Mouse (Mus musculus) embryonic facial prominence, embryonic 14.5 days (tissue): ENCODE measurements around the gene Gm17324. TPM values are rescaled to one million over a fixed set of nuclear protein-coding genes. Genes with fewer than 3 reads are reported as not detected.
"Not testable (repeated sequence)": the region's sequence is repeated elsewhere in the genome, so short reads cannot be mapped to it uniquely, and the experiment has no call there.

Source experiments
- ATAC-seq: fragments of 200-750 bp; cut with Nextera tagmentation; 2 replicates; pipeline ENCODE4 v1.8.0; 2017; ENCODE audit warnings: low read depth, moderate number of reproducible peaks, moderate TSS enrichment
- DNase-seq: peaks from one replicate; pipeline ENCODE4 v3.0.0-alpha.2; 2015; ENCODE audit warnings: low spot score
- H3K27ac ChIP-seq: fragments of 300-500 bp; sonication (generic); replicated peaks from 2 replicates; pipeline ENCODE4 v1.5.1; 2014; ENCODE audit warnings: low read depth, mild to moderate bottlenecking, low read length, moderate library complexity
- H3K27me3 ChIP-seq: fragments of 300-500 bp; sonication (generic); replicated peaks from 2 replicates; pipeline ENCODE4 v1.6.1; 2014; ENCODE audit warnings: low read length; ENCODE audit not compliant: control insufficient read depth, insufficient read depth
- H3K36me3 ChIP-seq: fragments of 300-500 bp; sonication (generic); 2 replicates; pipeline ENCODE4 v1.6.1; 2014; ENCODE audit warnings: low read length, mixed read lengths; ENCODE audit not compliant: control insufficient read depth, insufficient read depth
- H3K4me1 ChIP-seq: fragments of 300-500 bp; sonication (generic); 2 replicates; pipeline ENCODE4 v1.6.1; 2014; ENCODE audit warnings: antibody characterized with exemption, low read length; ENCODE audit not compliant: control insufficient read depth, insufficient read depth
- H3K4me2 ChIP-seq: fragments of 300-500 bp; sonication (generic); 2 replicates; pipeline ENCODE4 v1.6.1; 2014; ENCODE audit warnings: low read depth, mild to moderate bottlenecking, low read length, moderate library complexity, mixed read lengths
- H3K4me3 ChIP-seq: fragments of 300-500 bp; sonication (generic); 2 replicates; pipeline ENCODE4 v1.5.1; 2014; ENCODE audit warnings: low read depth, mild to moderate bottlenecking, low read length
- H3K9ac ChIP-seq: fragments of 300-500 bp; sonication (generic); 2 replicates; pipeline ENCODE4 v1.6.1; 2014; ENCODE audit warnings: low read depth, mild to moderate bottlenecking, low read length, moderate library complexity, mixed read lengths
- H3K9me3 ChIP-seq: fragments of 300-500 bp; sonication (generic); 2 replicates; pipeline ENCODE4 v1.6.1; 2016; ENCODE audit warnings: low read length; ENCODE audit not compliant: control insufficient read depth
- WGBS: fragments of 180-500 bp; shearing (Covaris S2); extraction: QIAGEN DNeasy Blood & Tissue Kit; methylation state at CpG from one replicate; pipeline ENCODE4 v1.1.7; 2014; 5-methylcytosine and 5-hydroxymethylcytosine counted together
- polyA plus RNA-seq: library from polyadenylated mRNA; unstranded; fragments of >200 nt; fragmentation: Nextera tagmentation; extraction: Ambion mirVana; gene quantifications from 2 replicates; pipeline ENCODE4 v1.2.1, GENCODE M21; 2014

Gm17324 gene
- polyA plus RNA-seq = 0.71 TPM in 1 of 2 replicates, not detected in the other

DNA sequence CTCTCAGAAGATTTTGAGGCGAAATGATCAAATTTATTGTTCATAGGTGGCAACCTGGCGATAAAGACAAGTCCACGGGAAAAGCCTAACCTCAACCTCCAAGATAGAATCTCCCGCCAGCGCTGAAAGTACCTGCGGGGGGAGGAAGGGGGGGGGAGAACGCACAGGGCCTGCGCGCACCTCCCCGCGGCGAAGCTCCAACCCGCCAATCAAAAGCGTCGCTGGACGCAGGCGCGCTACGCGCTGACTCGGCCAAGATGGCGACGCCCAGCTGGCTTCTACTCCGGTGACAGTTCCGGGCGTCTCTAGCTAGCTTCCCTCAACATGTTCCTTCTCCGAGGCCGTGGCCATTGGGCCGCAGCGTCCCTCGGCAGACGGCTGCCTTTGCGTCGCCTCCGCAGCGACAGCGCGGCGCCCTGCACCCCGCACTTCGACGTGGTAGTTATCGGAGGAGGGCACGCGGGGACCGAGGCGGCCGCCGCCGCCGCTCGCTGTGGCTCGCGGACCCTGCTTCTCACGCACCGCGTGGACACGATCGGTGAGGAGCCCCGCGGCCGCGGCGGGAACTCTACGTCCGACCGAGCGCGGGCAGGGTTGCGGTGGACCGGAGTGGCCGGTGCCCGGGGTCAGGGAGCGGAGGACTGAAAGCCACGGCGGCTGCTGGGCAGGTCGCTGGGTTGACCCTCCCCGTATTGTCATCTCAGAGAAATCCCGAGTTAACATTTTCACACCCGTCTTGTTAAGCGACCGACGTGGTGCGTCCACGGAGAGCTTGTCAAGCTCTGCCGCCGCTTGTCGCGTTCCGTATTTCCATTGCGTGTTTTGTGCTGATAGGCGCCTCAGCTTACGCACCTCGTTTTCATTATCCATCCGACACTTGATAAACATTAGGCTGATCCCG, at the start of gene Gm17324, which contains the start of gene Mto1:
Gene Gm17324 (minus strand): TSS at position 814 of the 901 bp plus-strand sequence.
Gene Mto1 (plus strand): TSS at position 236 of the 901 bp plus-strand sequence.
- H3K4me3 ChIP-seq = peak within 1 kb of the TSS; percentile 98
- DNase-seq (peak; percentile 94), ATAC-seq (peak; percentile 95)
- H3K36me3 ChIP-seq = peaks cover 23% of the 10 kb centered on the region
- peaks cover 33% of the 10 kb centered on the region for H3K27me3 ChIP-seq
- H3K9ac ChIP-seq = peak within 1 kb of the TSS; percentile 91
- peaks cover 5% of the 10 kb centered on the region for H3K4me1 ChIP-seq
- no peaks in the 10 kb centered on the region for H3K9me3 ChIP-seq
- under 1% methylated on average over 45 of the region's 96 CpGs for WGBS
- peak within 1 kb of the TSS; percentile 58 for H3K4me2 ChIP-seq
- peak within 1 kb of the TSS; percentile 84 for H3K27ac ChIP-seq

DNA sequence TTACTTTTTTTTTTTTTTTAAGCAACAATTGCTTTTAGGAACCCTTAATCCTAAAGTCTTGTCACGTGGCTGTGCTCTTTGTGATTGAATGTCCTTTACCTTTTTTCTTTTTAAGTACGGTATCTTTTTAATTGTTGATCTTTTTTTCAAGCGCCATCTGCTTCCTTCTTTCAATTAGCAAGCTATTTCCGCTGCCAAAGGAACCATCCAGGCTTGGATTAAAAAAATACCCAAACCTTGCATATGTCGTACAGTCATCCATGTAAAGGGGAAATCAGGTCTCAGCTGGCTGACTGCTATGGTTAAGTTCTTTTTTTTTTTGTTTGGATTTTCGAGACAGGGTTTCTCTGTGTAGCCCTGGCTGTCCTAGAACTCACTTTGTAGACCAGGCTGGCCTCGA, 44.6 kb upstream of the Gm17324 start:
- Histone ChIP-seq H3K4me2 (no peak overlapping the region), H3K4me3 (no peak overlapping the region), H3K27ac (no peak overlapping the region), H3K9me3 (no peaks in the 10 kb centered on the region), H3K4me1 (no peaks in the 10 kb centered on the region), H3K36me3 (no peaks in the 10 kb centered on the region), H3K9ac (no peak overlapping the region), H3K27me3 (no peaks in the 10 kb centered on the region)
- DNase-seq = no peak
- no peak for ATAC-seq
- WGBS = 74% methylated on average over 7 of the region's 7 CpGs

DNA sequence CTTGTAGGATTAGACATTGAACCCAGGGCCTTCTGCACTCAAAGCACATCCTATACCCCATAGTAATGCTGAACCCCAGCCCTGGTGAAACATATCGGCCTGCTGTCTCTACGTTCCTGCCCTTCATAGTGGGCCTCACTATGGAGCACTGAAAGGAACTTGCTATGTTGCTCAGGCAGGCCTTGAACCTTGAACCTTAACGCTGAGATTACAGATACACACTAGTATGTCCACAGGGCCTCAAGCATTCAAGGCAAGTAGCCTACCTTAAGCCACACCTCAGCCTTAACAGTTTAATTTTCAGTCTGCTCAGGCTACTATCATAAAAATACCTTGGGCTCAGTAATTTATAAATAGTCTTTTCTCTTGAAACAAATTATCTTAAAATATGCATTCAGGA, 43.7 kb upstream of the Gm17324 start:
- Histone ChIP-seq H3K9me3 (no peaks in the 10 kb centered on the region), H3K27me3 (no peaks in the 10 kb centered on the region), H3K4me3 (no peak overlapping the region), H3K27ac (no peak overlapping the region), H3K4me2 (no peak overlapping the region), H3K4me1 (no peaks in the 10 kb centered on the region), H3K9ac (no peak overlapping the region), H3K36me3 (no peaks in the 10 kb centered on the region)
- no peak for ATAC-seq
- WGBS = 79% methylated on average over 3 of the region's 3 CpGs
- no peak for DNase-seq

DNA sequence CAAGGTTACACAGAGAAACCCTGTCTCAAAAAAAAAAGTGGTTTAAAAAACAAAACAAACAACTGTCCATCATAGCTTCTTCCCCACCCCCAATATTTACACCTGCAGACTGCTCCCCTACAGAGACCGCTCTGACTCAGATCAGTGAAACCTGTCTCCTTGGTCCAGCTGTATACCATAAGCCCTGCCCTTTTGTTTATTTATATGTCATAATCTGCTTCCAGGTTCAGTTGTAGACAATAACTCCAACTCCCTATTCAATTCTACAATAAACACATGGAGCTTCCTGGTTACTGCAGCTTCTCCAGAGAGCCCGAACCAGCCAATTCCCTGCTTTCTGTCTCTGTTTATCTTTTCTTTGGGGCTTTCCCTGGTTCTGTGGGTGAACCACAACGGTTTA, 42.6 kb upstream of the Gm17324 start:
- 70% methylated on average over 3 of the region's 3 CpGs for WGBS
- no peaks in the 10 kb centered on the region for H3K27me3 ChIP-seq
- H3K36me3 ChIP-seq = no peaks in the 10 kb centered on the region
- no peak for ATAC-seq
- no peak overlapping the region for H3K4me3 ChIP-seq
- DNase-seq = no peak
- H3K4me1 ChIP-seq = no peaks in the 10 kb centered on the region
- H3K9me3 ChIP-seq = no peaks in the 10 kb centered on the region
- H3K27ac ChIP-seq = no peak overlapping the region
- no peak overlapping the region for H3K4me2 ChIP-seq
- no peak overlapping the region for H3K9ac ChIP-seq

DNA sequence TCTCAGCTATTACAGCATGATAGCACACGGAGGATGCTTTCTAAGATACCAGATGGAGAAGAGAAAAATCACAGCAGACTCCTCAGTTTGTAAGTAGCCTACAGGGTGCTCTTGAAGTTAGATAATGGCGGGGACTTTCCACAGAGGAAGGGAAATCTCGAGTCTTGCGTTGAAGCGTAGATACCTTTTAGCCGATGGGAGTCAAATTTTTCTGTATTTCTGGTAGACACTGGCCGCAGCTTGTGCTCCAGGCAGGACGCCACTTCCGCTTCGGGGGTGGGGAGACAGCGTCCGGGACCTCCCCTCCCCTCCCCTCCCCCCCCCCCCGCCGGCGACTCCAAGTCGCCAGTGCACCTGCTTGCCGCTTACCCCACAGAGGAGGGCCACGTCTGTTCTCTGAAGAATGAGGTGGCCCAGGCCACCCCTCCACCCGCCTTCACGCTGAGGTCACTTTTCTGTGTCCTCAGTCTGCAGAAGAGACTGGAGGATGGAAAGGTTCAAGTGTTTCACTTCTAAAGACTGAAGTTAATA, 40.4 kb upstream of the Gm17324 start, which contains the start of gene Eef1a1:
Gene Eef1a1 (minus strand): TSS at position 262 of the 531 bp plus-strand sequence.
- WGBS = 2% methylated on average over 15 of the region's 20 CpGs
- Histone ChIP-seq H3K9ac (peak within 1 kb of the TSS; percentile 65), H3K4me2 (peak within 1 kb of the TSS; percentile 75), H3K9me3 (no peaks in the 10 kb centered on the region), H3K27ac (peak within 1 kb of the TSS; percentile 46), H3K27me3 (no peaks in the 10 kb centered on the region), H3K4me3 (peak within 1 kb of the TSS; percentile 43), H3K36me3 (no peaks in the 10 kb centered on the region), H3K4me1 (no peaks in the 10 kb centered on the region)
- ATAC-seq = peak; percentile 72
- DNase-seq = peak; percentile 72

DNA sequence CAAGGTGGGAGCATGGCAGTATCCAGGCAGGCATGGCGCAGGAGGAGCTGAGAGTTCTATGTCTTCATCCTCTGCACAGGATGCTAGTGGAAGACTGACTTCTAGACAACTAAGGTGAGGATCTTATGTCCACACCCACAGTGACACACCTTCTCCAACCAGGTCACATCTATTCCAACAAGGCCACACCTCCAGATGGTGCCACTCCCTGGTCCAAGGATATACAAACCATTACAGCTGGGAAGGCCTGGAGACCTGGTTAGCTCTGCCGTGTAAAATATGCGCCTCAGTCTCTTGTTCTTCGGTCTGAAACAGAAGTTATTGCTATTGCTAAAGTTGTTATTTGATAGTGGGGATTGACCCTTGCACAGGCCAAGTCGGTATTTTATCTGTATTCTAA, 39.4 kb upstream of the Gm17324 start:
- not testable (repeated sequence) for H3K27ac ChIP-seq, H3K4me2 ChIP-seq, H3K4me3 ChIP-seq, ATAC-seq, H3K9me3 ChIP-seq, H3K36me3 ChIP-seq, H3K9ac ChIP-seq, DNase-seq, H3K4me1 ChIP-seq, H3K27me3 ChIP-seq
- WGBS = 95% methylated on average over 5 of the region's 5 CpGs

DNA sequence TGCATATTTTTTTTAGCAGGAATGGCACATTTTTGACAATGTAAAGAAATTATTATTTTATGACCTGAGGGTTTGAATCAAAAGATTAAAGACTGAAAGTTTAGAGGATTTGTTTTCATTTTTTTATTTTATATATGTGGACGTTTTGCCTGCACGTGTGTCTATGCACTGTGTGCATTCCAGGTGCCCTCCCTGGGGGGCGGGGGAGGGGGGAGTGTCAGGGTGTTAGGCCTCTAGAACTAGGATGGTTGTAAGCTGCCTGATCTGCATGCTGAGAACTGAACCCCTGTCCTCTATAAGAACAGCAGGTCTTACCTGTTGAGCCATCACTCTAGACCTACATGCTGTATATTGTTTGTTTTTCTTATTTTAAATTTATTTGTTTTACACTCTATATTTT, 36.1 kb upstream of the Gm17324 start:
- Histone ChIP-seq H3K27me3 (no peaks in the 10 kb centered on the region), H3K4me3 (no peak overlapping the region), H3K27ac (no peak overlapping the region), H3K9me3 (no peaks in the 10 kb centered on the region), H3K9ac (no peak overlapping the region), H3K4me2 (no peak overlapping the region), H3K36me3 (peaks cover 10% of the 10 kb centered on the region), H3K4me1 (peaks cover 9% of the 10 kb centered on the region; the same call in 1 of the 2 replicates)
- ATAC-seq = no peak
- DNase-seq = no peak
- WGBS = 67% methylated on average over 3 of the region's 3 CpGs

DNA sequence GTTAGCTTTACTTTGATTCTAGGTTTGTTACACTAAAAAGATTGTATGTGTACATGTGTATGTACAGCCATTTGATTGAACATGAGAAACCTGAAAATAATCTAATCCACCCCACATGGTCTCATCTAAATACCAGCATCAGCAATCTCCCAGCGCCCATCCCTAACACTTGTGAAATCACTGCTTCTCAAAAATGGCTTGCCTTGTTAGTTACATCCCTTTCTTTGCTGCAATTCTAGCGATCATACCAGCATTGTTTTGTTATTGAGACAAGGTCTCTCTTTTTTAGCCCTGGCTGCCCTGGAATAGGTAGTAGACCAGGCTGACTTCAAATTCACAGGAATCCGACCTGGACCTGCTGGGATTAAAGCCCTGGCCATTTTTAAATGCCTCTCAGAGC, 33.8 kb upstream of the Gm17324 start:
- Histone ChIP-seq H3K27me3 (no peaks in the 10 kb centered on the region), H3K36me3 (peaks cover 30% of the 10 kb centered on the region), H3K4me1 (peaks cover 9% of the 10 kb centered on the region; the same call in 1 of the 2 replicates), H3K9me3 (no peaks in the 10 kb centered on the region), H3K27ac (peak overlapping the region; percentile 97), H3K9ac (peak overlapping the region; percentile 76), H3K4me2 (peak overlapping the region; percentile 55), H3K4me3 (peak overlapping the region; percentile 98)
- ATAC-seq = no peak
- 5% methylated on average over 3 of the region's 3 CpGs for WGBS
- DNase-seq = no peak
